Mouse (Mus musculus) right cerebral cortex, postnatal 4 days (tissue): ENCODE results near the gene Mgat2.
A peak's percentile ranks its signal among the peaks of the same experiment; 100 is the strongest.

Experiments used
- DNase-seq: peaks from one replicate; pipeline ENCODE4 v3.0.0-alpha.2; 2022

Gene Mgat2

DNA sequence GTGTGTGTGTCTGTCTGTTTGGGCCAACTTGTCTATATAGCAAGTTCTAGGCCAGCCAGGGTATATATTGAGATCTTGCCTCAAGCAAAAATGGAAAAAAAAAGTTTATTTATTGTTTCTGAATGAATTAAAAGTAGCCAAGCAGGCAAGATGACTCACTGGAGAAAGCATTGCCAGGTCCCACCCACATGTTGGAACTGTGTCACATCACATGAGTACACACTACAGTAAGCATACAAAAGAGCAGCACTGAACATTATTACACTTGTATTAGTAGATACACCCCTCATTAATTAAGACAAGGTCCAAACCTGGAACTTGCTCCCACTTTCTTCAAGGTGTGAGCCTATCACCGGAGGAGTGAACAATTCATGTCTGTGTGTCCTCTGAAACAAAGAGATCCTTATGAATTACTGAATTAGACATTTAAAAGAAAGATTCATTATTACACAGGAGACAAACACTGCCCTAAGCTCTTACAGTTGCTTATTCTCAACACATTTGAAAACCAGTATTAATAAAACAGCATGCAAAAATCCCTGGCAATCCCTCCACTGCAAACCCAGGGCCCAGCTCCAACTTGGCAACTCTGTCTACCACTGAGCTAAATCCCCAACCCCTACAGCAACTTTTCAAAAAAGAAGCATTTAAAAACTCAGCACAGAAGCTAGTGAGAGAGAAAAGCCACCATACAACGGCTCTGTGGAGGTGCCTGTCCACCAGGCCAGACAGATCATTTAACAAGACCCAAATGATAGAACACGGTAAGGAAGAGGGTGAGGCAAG lies 31.2 kb downstream of the Mgat2 start:
- DNase-seq = no peak

DNA sequence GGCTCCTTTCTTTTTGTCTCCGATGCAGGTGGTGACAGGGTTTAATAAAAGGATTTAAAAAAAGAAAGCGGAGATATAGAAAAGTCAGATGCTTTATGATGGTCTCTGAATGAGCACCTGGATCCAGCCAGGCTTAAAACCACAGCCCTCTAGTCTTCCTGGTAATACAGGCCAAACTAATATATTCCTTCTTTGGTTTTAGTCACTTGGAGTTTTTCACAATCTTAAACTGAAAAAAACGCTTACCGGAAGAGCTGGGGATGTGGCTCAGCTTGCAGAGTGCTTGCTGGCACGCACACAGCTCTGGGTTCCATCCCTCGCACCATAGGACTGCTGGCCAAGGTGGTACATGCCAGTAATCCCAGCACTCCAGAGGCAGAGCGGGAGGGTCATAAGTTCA lies 32.6 kb downstream of the Mgat2 start:
- no peak for DNase-seq

DNA sequence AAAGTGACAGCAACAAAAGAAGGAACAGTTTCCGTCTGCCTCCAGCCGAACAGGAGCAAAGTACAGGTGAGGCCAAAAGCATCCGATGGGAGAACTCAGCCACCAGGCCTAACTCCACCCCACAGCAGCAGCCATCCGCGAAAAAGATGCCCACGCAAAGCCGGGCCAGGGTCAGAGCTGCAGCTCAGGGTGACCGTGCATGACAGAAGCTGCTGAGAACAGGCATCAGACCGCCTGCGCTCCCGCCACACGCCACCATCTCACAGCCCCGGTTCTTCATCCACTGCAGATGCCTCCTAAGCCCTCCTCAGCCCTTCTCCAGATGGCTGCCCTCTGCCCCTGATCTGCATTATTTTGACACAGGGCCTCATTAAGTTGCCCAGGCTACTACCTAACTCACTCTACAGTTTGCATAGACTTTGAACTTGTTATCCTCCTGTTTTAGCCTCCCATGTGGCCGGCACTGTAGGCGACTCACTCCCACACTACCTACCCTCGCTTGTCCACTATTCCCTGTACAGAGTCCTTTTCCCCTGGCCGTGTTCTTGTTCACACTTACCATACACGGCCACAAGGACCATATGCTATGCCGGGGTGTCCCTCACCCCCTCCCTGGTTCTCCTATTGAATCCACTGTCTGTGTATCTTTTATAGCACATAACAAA lies 36.8 kb downstream of the Mgat2 start:
- DNase-seq = no peak

DNA sequence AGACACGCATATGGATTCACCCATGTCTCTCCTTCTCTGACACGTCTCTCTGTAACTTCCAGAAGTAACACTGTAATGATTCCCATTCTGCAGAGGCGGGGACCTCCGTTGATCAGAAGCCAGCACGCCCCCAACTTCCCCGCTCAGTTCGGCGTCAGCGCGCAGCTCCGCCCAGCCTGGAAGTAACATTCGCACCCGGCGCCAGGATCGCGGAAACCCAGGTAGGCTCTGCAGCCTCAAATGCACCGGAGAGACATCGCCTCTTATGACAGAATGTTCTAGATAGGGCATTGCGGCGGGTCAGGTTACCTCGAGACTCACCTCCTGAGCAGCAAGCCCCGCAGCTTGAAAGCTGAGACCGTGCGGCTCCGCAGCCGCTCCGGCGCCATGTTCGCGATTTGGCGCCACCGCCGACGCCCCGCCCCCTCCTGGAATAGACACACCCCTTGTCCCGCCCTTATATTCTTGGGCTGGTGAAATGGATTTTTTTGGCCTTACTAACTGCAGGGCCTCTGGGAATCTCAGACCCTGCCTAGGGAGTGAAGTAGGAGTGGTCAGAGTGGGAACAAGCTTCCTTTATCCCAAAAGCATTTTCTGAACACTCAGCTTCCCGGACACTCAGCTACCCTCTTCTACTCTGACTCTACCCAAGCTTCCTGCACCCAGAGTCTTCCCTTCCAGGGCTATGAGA lies 44.0 kb downstream of the Mgat2 start, which contains the start of gene Pole2:
Pole2 (minus strand) TSS at position 420 of the 691 bp plus-strand sequence.
- DNase-seq = peak; percentile 90

DNA sequence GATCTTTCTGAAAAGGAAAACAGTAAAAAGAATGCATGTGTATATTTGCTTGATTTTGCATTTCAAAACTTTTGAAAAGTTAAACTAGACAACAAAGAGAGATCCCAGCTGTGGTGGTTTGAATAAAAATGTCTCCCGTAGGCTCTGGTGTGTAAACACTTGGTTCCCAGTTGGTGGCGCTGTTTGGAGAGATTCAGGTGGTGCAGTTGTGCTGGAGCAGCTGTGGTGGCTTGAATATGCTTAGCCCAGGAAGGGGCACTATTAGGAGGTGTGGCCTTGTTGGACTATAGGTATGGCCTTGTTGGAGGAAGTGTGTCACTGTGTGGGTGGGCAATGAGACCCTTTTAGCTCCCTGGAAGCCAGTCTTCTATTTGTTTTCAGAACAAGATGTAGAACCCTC lies 45.3 kb downstream of the Mgat2 start:
- no peak for DNase-seq

DNA sequence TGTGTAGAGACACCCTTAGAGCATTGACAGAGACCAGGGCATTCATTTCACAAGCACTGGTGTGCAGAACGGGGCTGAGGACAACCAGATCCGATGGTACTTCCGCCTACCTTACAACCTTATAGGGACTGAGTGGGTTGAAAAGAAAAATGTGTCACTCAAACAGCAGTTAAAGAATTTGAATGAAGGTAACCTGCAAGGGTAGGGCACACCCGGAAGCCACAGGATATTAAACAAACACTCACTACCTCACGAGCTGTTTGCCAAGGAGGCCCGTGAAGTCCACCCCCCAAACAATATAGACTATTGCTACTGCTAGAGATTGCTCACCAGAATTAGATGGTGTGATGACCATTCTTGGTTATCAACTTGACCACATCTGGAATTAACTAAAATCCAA lies 51.8 kb downstream of the Mgat2 start:
- no peak for DNase-seq
